ENCODE assay signal across 7 mouse cellular contexts in genomic region chr9:68884451-68885035, GRCm38 (mm10).
DNase-seq lines count a peak whose midpoint lies in the region; ATAC-seq lines count a peak whose summit lies in the region.

No protein-coding gene starts in this region.

- peak; percentile 76 for DNase-seq in brain, adult 2 months (ENCODE audit: low read depth, low spot score)
- peak; percentile 42 for DNase-seq in gastrocnemius, postnatal 25 days
- DNase-seq in kidney, postnatal 25 days: peak; percentile 46 to 66
- DNase-seq in cerebellum, postnatal 36 days: no peak
- DNase-seq in urinary bladder, postnatal 10 days (ENCODE audit: low spot score): no peak
- DNase-seq in urinary bladder, postnatal 14 days (ENCODE audit: low spot score): no peak

- ATAC-seq in neutrophil, adult 5-6 weeks (ENCODE audit: extremely low read depth, insufficient number of reproducible peaks, low FRiP score, poor library complexity, severe bottlenecking): peak; percentile 70

Comparison
In these comparisons a context has a peak if more than half of its experiments do, and no peak if none do; other contexts are left out.
1. DNase-seq: peak in brain, adult 2 months (single experiment), gastrocnemius, postnatal 25 days (single experiment) and kidney, postnatal 25 days (2 of 2); none in cerebellum, postnatal 36 days (0 of 2), urinary bladder, postnatal 10 days (single experiment) and urinary bladder, postnatal 14 days (single experiment).